Mouse (Mus musculus) heart, embryonic 13.5 days (tissue): Measurements from ENCODE around the gene Synj2. TPM values are rescaled to one million over a fixed set of nuclear protein-coding genes. Genes with fewer than 3 reads are reported as not detected.

Experiments used
- ATAC-seq: fragments of 200-750 bp; cut with Nextera tagmentation; 2 replicates; pipeline ENCODE4 v1.8.0; 2017; ENCODE audit warnings: moderate TSS enrichment; ENCODE audit not compliant: insufficient number of reproducible peaks, low FRiP score, low TSS enrichment; ENCODE audit errors: extremely low read depth
- H3K27ac ChIP-seq: fragments of 300-500 bp; sonication (generic); replicated peaks from 2 replicates; pipeline ENCODE4 v1.5.1; 2015; ENCODE audit warnings: moderate library complexity, mild to moderate bottlenecking, inconsistent platforms
- H3K27me3 ChIP-seq: fragments of 300-500 bp; sonication (generic); replicated peaks from 2 replicates; pipeline ENCODE4 v1.6.1; 2015; ENCODE audit warnings: mild to moderate bottlenecking, inconsistent platforms
- H3K36me3 ChIP-seq: fragments of 300-500 bp; sonication (generic); 2 replicates; pipeline ENCODE4 v1.6.1; 2015; ENCODE audit warnings: mild to moderate bottlenecking, inconsistent platforms
- H3K4me1 ChIP-seq: fragments of 300-500 bp; sonication (generic); 2 replicates; pipeline ENCODE4 v1.6.1; 2015; ENCODE audit warnings: inconsistent platforms
- H3K4me2 ChIP-seq: fragments of 300-500 bp; sonication (generic); 2 replicates; pipeline ENCODE4 v1.6.1; 2015; ENCODE audit warnings: inconsistent platforms, mild to moderate bottlenecking, moderate library complexity
- H3K4me3 ChIP-seq: fragments of 300-500 bp; sonication (generic); 2 replicates; pipeline ENCODE4 v1.5.1; 2015; ENCODE audit warnings: moderate library complexity, mild to moderate bottlenecking, inconsistent platforms
- H3K9ac ChIP-seq: fragments of 300-500 bp; sonication (generic); 2 replicates; pipeline ENCODE4 v1.6.1; 2015; ENCODE audit warnings: inconsistent platforms, mild to moderate bottlenecking, moderate library complexity
- H3K9me3 ChIP-seq: fragments of 300-500 bp; sonication (generic); 2 replicates; pipeline ENCODE4 v1.6.1; 2016; ENCODE audit warnings: inconsistent platforms
- WGBS: fragments of 180-500 bp; shearing (Covaris S2); methylation state at CpG from one replicate; pipeline ENCODE4 v1.1.7; 2015; ENCODE audit warnings: mixed read lengths; 5-methylcytosine and 5-hydroxymethylcytosine counted together
- polyA plus RNA-seq: library from polyadenylated mRNA; unstranded; fragments of >200 nt; fragmentation: Nextera tagmentation; extraction: Ambion mirVana; gene quantifications from 2 replicates; pipeline ENCODE4 v1.2.1, GENCODE M21; 2015

Synj2 gene
- polyA plus RNA-seq, 1 experiment from 2014 or later, result 3.0 TPM

GRCm38 (mm10) chr17:5977056-5977920, 36.2 kb downstream of the Synj2 start:
- Histone ChIP-seq H3K4me3 (no peak overlapping the region), H3K9me3 (no peaks in the 10 kb centered on the region), H3K36me3 (no peaks in the 10 kb centered on the region), H3K4me1 (peaks cover 69% of the 10 kb centered on the region), H3K27me3 (no peaks in the 10 kb centered on the region), H3K27ac (peak overlapping the region; percentile 79), H3K9ac (peak overlapping the region; percentile 52; the same call in 1 of the 2 replicates), H3K4me2 (peak overlapping the region; percentile 49)
- ATAC-seq, result no peak
- 43% methylated on average over 16 of the region's 16 CpGs for WGBS

GRCm38 (mm10) chr17:5977921-5978504, 36.9 kb downstream of the Synj2 start:
- ATAC-seq, result no peak
- Histone ChIP-seq H3K4me1 (peaks cover 76% of the 10 kb centered on the region), H3K4me2 (no peak overlapping the region), H3K9ac (peak overlapping the region; percentile 47; the same call in 1 of the 2 replicates), H3K9me3 (no peaks in the 10 kb centered on the region), H3K27ac (peak overlapping the region; percentile 79), H3K27me3 (no peaks in the 10 kb centered on the region), H3K4me3 (no peak overlapping the region), H3K36me3 (no peaks in the 10 kb centered on the region)
- WGBS, result 67% methylated on average over 8 of the region's 8 CpGs

- H3K27ac ChIP-seq, result peak overlapping the region; percentile 79
- peaks cover 82% of the 10 kb centered on the region for H3K4me1 ChIP-seq
- 47% methylated on average over 10 of the region's 10 CpGs for WGBS
- no peaks in the 10 kb centered on the region for H3K9me3 ChIP-seq
- no peak overlapping the region for H3K4me3 ChIP-seq
- peak overlapping the region; percentile 47; the same call in 1 of the 2 replicates for H3K9ac ChIP-seq
- no peak overlapping the region for H3K4me2 ChIP-seq
- ATAC-seq, result no peak
- no peaks in the 10 kb centered on the region for H3K27me3 ChIP-seq
- H3K36me3 ChIP-seq, result no peaks in the 10 kb centered on the region
Observed at GRCm38 (mm10) chr17:5978505-5979077, 37.5 kb downstream of the Synj2 start.

GRCm38 (mm10) chr17:5980860-5981259, 39.8 kb downstream of the Synj2 start:
- no peaks in the 10 kb centered on the region for H3K36me3 ChIP-seq
- no peak for ATAC-seq
- no peaks in the 10 kb centered on the region for H3K27me3 ChIP-seq
- no peaks in the 10 kb centered on the region for H3K9me3 ChIP-seq
- H3K4me1 ChIP-seq, result peaks cover 89% of the 10 kb centered on the region
- H3K9ac ChIP-seq, result no peak overlapping the region
- no peak overlapping the region for H3K27ac ChIP-seq
- H3K4me2 ChIP-seq, result no peak overlapping the region
- 44% methylated on average over 6 of the region's 6 CpGs for WGBS
- H3K4me3 ChIP-seq, result no peak overlapping the region

- Histone ChIP-seq H3K36me3 (no peaks in the 10 kb centered on the region), H3K4me3 (no peak overlapping the region), H3K9me3 (no peaks in the 10 kb centered on the region), H3K27me3 (no peaks in the 10 kb centered on the region), H3K9ac (no peak overlapping the region), H3K4me1 (peaks cover 87% of the 10 kb centered on the region), H3K4me2 (no peak overlapping the region), H3K27ac (peak overlapping the region; percentile 67)
- ATAC-seq, result no peak
- 72% methylated on average over 6 of the region's 6 CpGs for WGBS
Observed at GRCm38 (mm10) chr17:5983150-5983549, 42.1 kb downstream of the Synj2 start.

GRCm38 (mm10) chr17:5983901-5984300, 42.8 kb downstream of the Synj2 start:
- WGBS, result 74% methylated on average over 6 of the region's 6 CpGs

GRCm38 (mm10) chr17:5984700-5985231, 43.7 kb downstream of the Synj2 start:
- Histone ChIP-seq H3K4me2 (no peak overlapping the region), H3K27ac (no peak overlapping the region), H3K36me3 (0 out of 2 replicates have a peak, but pooled peaks cover 5% of the 10 kb centered on the region), H3K9ac (no peak overlapping the region), H3K9me3 (no peaks in the 10 kb centered on the region), H3K4me3 (no peak overlapping the region), H3K4me1 (peaks cover 71% of the 10 kb centered on the region), H3K27me3 (no peaks in the 10 kb centered on the region)
- ATAC-seq, result no peak
- WGBS, result 66% methylated on average over 13 of the region's 13 CpGs

More at GRCm38 (mm10) chr17:5983901-5984300, 42.8 kb downstream of the Synj2 start:
- no peak overlapping the region for H3K4me2 ChIP-seq
- H3K27ac ChIP-seq, result no peak overlapping the region
- no peak for ATAC-seq
- H3K36me3 ChIP-seq, result no peaks in the 10 kb centered on the region
- no peaks in the 10 kb centered on the region for H3K27me3 ChIP-seq
- H3K4me1 ChIP-seq, result peaks cover 80% of the 10 kb centered on the region
- H3K9me3 ChIP-seq, result no peaks in the 10 kb centered on the region
- H3K4me3 ChIP-seq, result no peak overlapping the region
- H3K9ac ChIP-seq, result no peak overlapping the region

- WGBS, result 75% methylated on average over 1 of the region's 1 CpGs
- Histone ChIP-seq H3K27me3 (no peaks in the 10 kb centered on the region), H3K4me2 (no peak overlapping the region), H3K27ac (no peak overlapping the region), H3K4me3 (no peak overlapping the region), H3K36me3 (0 out of 2 replicates have a peak, but pooled peaks cover 5% of the 10 kb centered on the region), H3K4me1 (peaks cover 66% of the 10 kb centered on the region), H3K9me3 (no peaks in the 10 kb centered on the region), H3K9ac (no peak overlapping the region)
- no peak for ATAC-seq
Observed at GRCm38 (mm10) chr17:5985271-5985670, 44.2 kb downstream of the Synj2 start.

- H3K27me3 ChIP-seq, result no peaks in the 10 kb centered on the region
- ATAC-seq, result no peak
- peak overlapping the region; percentile 44; the same call in 1 of the 2 replicates for H3K9ac ChIP-seq
- H3K36me3 ChIP-seq, result 0 out of 2 replicates have a peak, but pooled peaks cover 5% of the 10 kb centered on the region
- no peak overlapping the region for H3K27ac ChIP-seq
- 46% methylated on average over 11 of the region's 11 CpGs for WGBS
- H3K4me3 ChIP-seq, result no peak overlapping the region
- no peaks in the 10 kb centered on the region for H3K9me3 ChIP-seq
- H3K4me1 ChIP-seq, result peaks cover 49% of the 10 kb centered on the region
- no peak overlapping the region for H3K4me2 ChIP-seq
Observed at GRCm38 (mm10) chr17:5987271-5988056, 46.4 kb downstream of the Synj2 start.

GRCm38 (mm10) chr17:5988102-5988501, 47.0 kb downstream of the Synj2 start:
- Histone ChIP-seq H3K9ac (no peak overlapping the region), H3K27ac (no peak overlapping the region), H3K4me2 (no peak overlapping the region), H3K4me3 (no peak overlapping the region), H3K36me3 (0 out of 2 replicates have a peak, but pooled peaks cover 5% of the 10 kb centered on the region), H3K4me1 (peaks cover 48% of the 10 kb centered on the region), H3K27me3 (no peaks in the 10 kb centered on the region), H3K9me3 (no peaks in the 10 kb centered on the region)
- ATAC-seq, result no peak
- 76% methylated on average over 4 of the region's 4 CpGs for WGBS
